ENCODE assay signal across 15 mouse cellular contexts in the genomic region with DNA sequence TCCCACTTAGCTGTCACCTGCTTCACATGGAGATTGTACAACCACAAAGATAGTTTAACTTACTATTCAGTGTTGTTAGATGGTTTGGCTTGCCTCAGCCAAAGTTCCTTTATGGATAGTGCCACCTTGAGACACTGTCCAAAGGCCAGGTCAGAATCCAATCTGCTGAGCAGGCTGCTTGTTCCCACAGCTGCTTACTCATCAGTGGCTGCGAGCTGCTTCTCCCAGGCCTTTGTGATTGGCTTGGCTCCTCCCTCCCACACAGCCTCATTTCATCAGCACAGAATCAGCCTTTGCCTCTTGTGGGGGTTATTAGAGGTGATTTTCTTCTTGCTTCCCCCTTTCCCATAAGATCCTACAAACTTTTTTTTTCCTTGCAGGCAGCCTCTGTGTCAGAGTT.
DNase-seq lines count a peak whose midpoint lies in the region; ATAC-seq and TF ChIP-seq lines count a peak whose summit lies in the region.
"Had no signal": no experiment of that assay in that cellular context is flagged by ENCODE, and none has a peak within 500 bp of the region (broad histone marks: within the 10 kb centered on the region; RNA-seq: fewer than 3 reads in every experiment).

No protein-coding gene starts in this region.

- H3K4me3 ChIP-seq in forebrain, embryonic 13.5 days = no peak overlapping the region
- no peak overlapping the region for H3K4me3 ChIP-seq in forebrain, embryonic 15.5 days
- H3K4me3 ChIP-seq in intestine, postnatal 0 days (ENCODE audit: low read depth, low read length) = no peak overlapping the region
- no peak overlapping the region for H3K4me3 ChIP-seq in gastrocnemius, adult 2 months
- H3K4me3 ChIP-seq: embryonic facial prominence, embryonic 12.5 days; lung, embryonic 15.5 days had no signal

- H3K27ac ChIP-seq in forebrain, embryonic 13.5 days = no peak overlapping the region
- no peak overlapping the region for H3K27ac ChIP-seq in forebrain, embryonic 15.5 days (replicated peaks)
- H3K27ac ChIP-seq in intestine, postnatal 0 days (ENCODE audit: low read depth, low read length) = no peak overlapping the region
- no peak overlapping the region for H3K27ac ChIP-seq in gastrocnemius, adult 2 months
- H3K27ac ChIP-seq: embryonic facial prominence, embryonic 12.5 days; lung, embryonic 15.5 days had no signal

- peaks cover 4% of the 10 kb centered on the region; the same call in 1 of the 2 replicates for H3K4me1 ChIP-seq in forebrain, embryonic 13.5 days
- peaks cover 3% of the 10 kb centered on the region; the same call in 1 of the 2 replicates for H3K4me1 ChIP-seq in forebrain, embryonic 15.5 days
- H3K4me1 ChIP-seq in intestine, postnatal 0 days (replicated peaks; ENCODE audit: control insufficient read depth, insufficient read depth, low read length) = no peaks in the 10 kb centered on the region
- H3K4me1 ChIP-seq: embryonic facial prominence, embryonic 12.5 days; lung, embryonic 15.5 days had no signal

- H3K9ac ChIP-seq in forebrain, embryonic 13.5 days = no peak overlapping the region
- H3K9ac ChIP-seq in forebrain, embryonic 15.5 days (replicated peaks) = no peak overlapping the region
- no peak overlapping the region for H3K9ac ChIP-seq in intestine, postnatal 0 days (ENCODE audit: low read depth, low read length)
- H3K9ac ChIP-seq: embryonic facial prominence, embryonic 12.5 days; lung, embryonic 15.5 days had no signal

- no peaks in the 10 kb centered on the region for H3K9me3 ChIP-seq in forebrain, embryonic 13.5 days (replicated peaks)
- H3K9me3 ChIP-seq in forebrain, embryonic 15.5 days = no peaks in the 10 kb centered on the region
- H3K9me3 ChIP-seq in intestine, postnatal 0 days (ENCODE audit: control insufficient read depth) = no peaks in the 10 kb centered on the region
- H3K9me3 ChIP-seq: embryonic facial prominence, embryonic 12.5 days; lung, embryonic 15.5 days had no signal

- H3K27me3 ChIP-seq in forebrain, embryonic 13.5 days = no peaks in the 10 kb centered on the region
- no peaks in the 10 kb centered on the region for H3K27me3 ChIP-seq in forebrain, embryonic 15.5 days
- H3K27me3 ChIP-seq in intestine, postnatal 0 days (replicated peaks; ENCODE audit: control insufficient read depth, insufficient read depth, low read length) = no peaks in the 10 kb centered on the region
- H3K27me3 ChIP-seq: embryonic facial prominence, embryonic 12.5 days; lung, embryonic 15.5 days had no signal

- intact Hi-C loops in gastrocnemius, adult 2 months (cut with DNase I) = no loop called here

- DNase-seq in 3134 (ENCODE audit: extremely low read depth, insufficient read length, low spot score) (peak; percentile 11), ZHBTc4 (ENCODE audit: low read depth, low spot score) (peak; percentile 11)
- no peak for DNase-seq in urinary bladder, postnatal 4 days (ENCODE audit: low spot score in 2 of 2)
- no peak for DNase-seq in gastrocnemius, adult 2 months
- no peak for DNase-seq in spleen, postnatal 4 days (ENCODE audit: low spot score in 2 of 2)
- DNase-seq: cerebellum, adult 9-10 months; heart, adult 18-20 months; right cerebral cortex, postnatal 14 days; thymus, adult 18-20 months had no signal

- WGBS in forebrain, embryonic 13.5 days = 10% methylated on average over 1 of the region's 1 CpGs
- WGBS in forebrain, embryonic 15.5 days = 7% methylated on average over 1 of the region's 1 CpGs
- 29% methylated on average over 1 of the region's 1 CpGs for WGBS in intestine, postnatal 0 days

- 0 out of 2 replicates have a peak, but pooled peaks have one; percentile 55 for ATAC-seq in forebrain, embryonic 13.5 days
- no peak for ATAC-seq in forebrain, embryonic 15.5 days (replicated peaks)
- peak; percentile 66 for ATAC-seq in intestine, postnatal 0 days

- TF ChIP-seq CTCF in intestine, postnatal 0 days (IDR thresholded peaks at IDR 0.05; ENCODE audit: low read depth) = no peak
- TF ChIP-seq CTCF in gastrocnemius, adult 2 months (IDR thresholded peaks at IDR 0.05) = no peak

- H3K36me3 ChIP-seq in forebrain, embryonic 13.5 days (ENCODE audit: poor library complexity, severe bottlenecking) = no peaks in the 10 kb centered on the region
- H3K36me3 ChIP-seq in forebrain, embryonic 15.5 days = no peaks in the 10 kb centered on the region
- H3K36me3 ChIP-seq in intestine, postnatal 0 days (ENCODE audit: control insufficient read depth, insufficient read depth) = no peaks in the 10 kb centered on the region
- H3K36me3 ChIP-seq: embryonic facial prominence, embryonic 12.5 days; lung, embryonic 15.5 days had no signal

- H3K4me2 ChIP-seq in forebrain, embryonic 13.5 days = no peak overlapping the region
- no peak overlapping the region for H3K4me2 ChIP-seq in forebrain, embryonic 15.5 days (replicated peaks)
- H3K4me2 ChIP-seq in intestine, postnatal 0 days (replicated peaks; ENCODE audit: low read depth) = no peak overlapping the region
- H3K4me2 ChIP-seq: embryonic facial prominence, embryonic 12.5 days; liver, embryonic 11.5 days; lung, embryonic 15.5 days had no signal

Comparison
In these comparisons a context has a peak if more than half of its experiments do, and no peak if none do; other contexts are left out.
1. DNase-seq: peak in 3134 (single experiment) and ZHBTc4 (single experiment); none in urinary bladder, postnatal 4 days (0 of 2), gastrocnemius, adult 2 months (single experiment) and spleen, postnatal 4 days (0 of 2).